Comparison of ENCODE assay signal across 8 mouse cellular contexts in the genomic region with DNA sequence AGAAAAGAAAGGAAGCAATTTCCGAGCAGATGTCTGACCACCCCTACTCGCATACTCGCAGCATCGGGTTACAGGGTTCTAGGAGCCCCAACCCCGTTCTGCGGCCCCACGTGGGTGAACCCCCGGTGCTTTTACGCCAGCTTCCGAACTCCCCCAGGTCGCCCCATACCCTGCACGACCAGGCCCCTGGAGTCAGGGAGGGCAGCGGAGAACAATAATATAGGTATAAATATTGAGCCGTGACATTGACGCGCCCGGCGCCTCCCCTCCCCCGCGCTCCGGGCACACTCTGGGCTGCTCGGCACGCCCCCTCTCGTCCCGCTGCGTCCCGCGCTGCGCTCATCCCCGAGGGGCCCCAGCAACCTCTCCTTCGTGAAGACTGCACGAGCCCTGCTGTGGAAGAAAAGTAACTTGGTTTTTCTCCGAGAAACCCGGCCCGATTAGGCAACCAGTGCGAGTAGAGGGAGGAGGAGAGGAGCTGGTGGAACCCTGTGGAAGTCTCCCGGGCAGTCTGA. TPM values are rescaled to one million over a fixed set of nuclear protein-coding genes. Genes with fewer than 3 reads are reported as not detected.
DNase-seq lines count a peak whose midpoint lies in the region; ATAC-seq and TF ChIP-seq lines count a peak whose summit lies in the region.

No protein-coding gene starts in this region.

- peak overlapping the region; percentile 77 for H3K9ac ChIP-seq in ES-E14 (ENCODE audit: insufficient read depth, low read depth, low read length, poor library complexity, severe bottlenecking)
- peak overlapping the region; percentile 52 for H3K9ac ChIP-seq in forebrain, embryonic 15.5 days (replicated peaks)
- peak overlapping the region; percentile 43 for H3K9ac ChIP-seq in lung, postnatal 0 days (replicated peaks; ENCODE audit: low read depth)

- H3K4me3 ChIP-seq in ES-E14 (ENCODE audit: insufficient read depth in 1 of 2, low read depth in 1 of 2, low read length in 2 of 2, poor library complexity in 1 of 2, severe bottlenecking in 1 of 2): peak overlapping the region; percentile 70 to 72
- peak overlapping the region; percentile 82 for H3K4me3 ChIP-seq in brown adipose tissue, adult 24 weeks (ENCODE audit: insufficient read depth, low read depth, low read length)
- peak overlapping the region; percentile 55 for H3K4me3 ChIP-seq in forebrain, embryonic 15.5 days
- H3K4me3 ChIP-seq in lung, postnatal 0 days (ENCODE audit: low read depth, low read length): peak overlapping the region; percentile 75

- peaks cover 3% of the 10 kb centered on the region; the same call in 1 of the 2 replicates for H3K27me3 ChIP-seq in forebrain, embryonic 15.5 days
- no peaks in the 10 kb centered on the region for H3K27me3 ChIP-seq in lung, postnatal 0 days (replicated peaks; ENCODE audit: insufficient read depth, low read length)

- no peak for DNase-seq in ES-E14 (ENCODE audit: low read depth, low spot score)
- peak; percentile 66 to 83 for DNase-seq in heart, postnatal 36 days
- DNase-seq in layer of hippocampus, adult 8-10 months (ENCODE audit: low spot score in 2 of 2): peak; percentile 5 to 22
- DNase-seq in lung, postnatal 0 days (ENCODE audit: low spot score): peak; percentile 63
- peak; percentile 59 for DNase-seq in ovary, postnatal 10 days (ENCODE audit: low spot score)
- DNase-seq in thymus, postnatal 25 days: peak; percentile 74

- peaks cover 3% of the 10 kb centered on the region for H3K36me3 ChIP-seq in ES-E14 (ENCODE audit: control insufficient read depth, insufficient read depth, low read length, poor library complexity, severe bottlenecking)
- no peaks in the 10 kb centered on the region for H3K36me3 ChIP-seq in forebrain, embryonic 15.5 days
- no peaks in the 10 kb centered on the region for H3K36me3 ChIP-seq in lung, postnatal 0 days (ENCODE audit: insufficient read depth, low read length)

- in situ Hi-C loops in ES-E14 (cut with MboI; ENCODE audit: low sequenced_read_pairs in 2 of 2, unreplicated experiment in 2 of 2): no loop called here

- WGBS in forebrain, embryonic 15.5 days: under 1% methylated on average over 37 of the region's 37 CpGs
- under 1% methylated on average over 28 of the region's 37 CpGs for WGBS in lung, postnatal 0 days

- ATAC-seq in forebrain, embryonic 15.5 days (replicated peaks): peak; percentile 65
- ATAC-seq in lung, postnatal 0 days: peak; percentile 58

- TF ChIP-seq EP300 in lung, postnatal 0 days (IDR thresholded peaks at IDR 0.05): no peak

- H3K27ac ChIP-seq in ES-E14 (ENCODE audit: insufficient read depth, low read depth, low read length, poor library complexity, severe bottlenecking): peak overlapping the region; percentile 54; the same call in 1 of the 2 replicates
- peak overlapping the region; percentile 67 for H3K27ac ChIP-seq in brown adipose tissue, adult 24 weeks (replicated peaks; ENCODE audit: low read depth, low read length)
- H3K27ac ChIP-seq in forebrain, embryonic 15.5 days (replicated peaks): peak overlapping the region; percentile 83
- H3K27ac ChIP-seq in lung, postnatal 0 days (ENCODE audit: low read length): peak overlapping the region; percentile 79

- no peaks in the 10 kb centered on the region for H3K9me3 ChIP-seq in ES-E14 (ENCODE audit: control insufficient read depth, insufficient read depth, low read depth, low read length)
- H3K9me3 ChIP-seq in forebrain, embryonic 15.5 days: no peaks in the 10 kb centered on the region
- no peaks in the 10 kb centered on the region for H3K9me3 ChIP-seq in lung, postnatal 0 days (ENCODE audit: low read length)

- H3K4me2 ChIP-seq in forebrain, embryonic 15.5 days (replicated peaks): peak overlapping the region; percentile 100
- peak overlapping the region; percentile 98 for H3K4me2 ChIP-seq in lung, postnatal 0 days (replicated peaks; ENCODE audit: low read depth, low read length)

- H3K4me1 ChIP-seq in ES-E14 (ENCODE audit: control insufficient read depth in 2 of 2, insufficient read depth in 2 of 2, low read length in 2 of 2, poor library complexity in 1 of 2): peaks cover 0 to 2% of the 10 kb centered on the region in 2 experiments; a peak in 1 of 4 replicates
- no peaks in the 10 kb centered on the region for H3K4me1 ChIP-seq in brown adipose tissue, adult 24 weeks (ENCODE audit: control insufficient read depth, insufficient read depth, insufficient read length, low read length)
- peaks cover 39% of the 10 kb centered on the region for H3K4me1 ChIP-seq in forebrain, embryonic 15.5 days
- no peaks in the 10 kb centered on the region for H3K4me1 ChIP-seq in lung, postnatal 0 days (ENCODE audit: insufficient read depth, low read depth, low read length)

- TF ChIP-seq CTCF in lung, postnatal 0 days (IDR thresholded peaks at IDR 0.05): peak; percentile 41

- intact Hi-C loops in heart, postnatal 36 days (cut with DNase I): loop anchor here (1.0 to 5.0 kb wide), 4 partner anchors 79 to 193 kb away; no protein-coding TSS in a partner anchor

TF ChIP-seq in ES-E14, 5 proteins besides CTCF, POLR2A, EP300 and RAD21:
- TF ChIP-seq ZNF384 (IDR thresholded peaks at IDR 0.05; ENCODE audit: low read depth, low read length): no peak
- no peak for TF ChIP-seq CHD2 (IDR thresholded peaks at IDR 0.05; ENCODE audit: low read depth, low read length)
- TF ChIP-seq HCFC1 (IDR thresholded peaks at IDR 0.05; ENCODE audit: borderline replicate concordance, insufficient read depth, low read length): no peak
- no peak for TF ChIP-seq ZC3H11A (IDR thresholded peaks at IDR 0.05; ENCODE audit: borderline replicate concordance, low read depth, low read length)
- TF ChIP-seq MAFK (IDR thresholded peaks at IDR 0.05; ENCODE audit: insufficient read depth, low read depth, low read length): no peak

RNA-seq across cellular contexts. Expression of gene Cdk6, which starts 2.3 kb away (rescaled TPM):
- 34.1 and 47.9 TPM in 2 replicates for total RNA-seq in ES-E14 (2012; rRNA removed)
- 3.8 and 4.7 TPM in 2 replicates for polyA plus RNA-seq in brown adipose tissue, adult 24 weeks (2012; ENCODE audit: insufficient read depth, insufficient read length, missing spikeins)
- 30.8 and 39.4 TPM in 2 replicates for polyA plus RNA-seq in forebrain, embryonic 15.5 days (2015; fragmentation: Nextera tagmentation; extraction: Ambion mirVana)
- total RNA-seq in heart, postnatal 36 days (2021): 10 to 100 TPM; 10.6 to 14.0 TPM
- 1 to 10 TPM; 3.5 to 9.3 (median 5.5) TPM for total RNA-seq in layer of hippocampus, adult 8-10 months (2022)
- 19.7 and 27.7 TPM in 2 replicates for polyA plus RNA-seq in lung, postnatal 0 days (2015; fragmentation: Nextera tagmentation; extraction: Ambion mirVana)
